Mouse (Mus musculus) spleen, adult 12 weeks (tissue): ENCODE measurements around the gene St6galnac5.
"Not testable (repeated sequence)": the region's sequence is repeated elsewhere in the genome, so short reads cannot be mapped to it uniquely, and the experiment has no call there.

Experiments
- DNase-seq: peaks from one replicate; pipeline ENCODE4 v3.0.0; 2022; ENCODE audit warnings: low spot score

The St6galnac5 gene

GRCm38 (mm10) chr3:152788301-152788953, 193.6 kb downstream of the St6galnac5 start:
- not testable (repeated sequence) for DNase-seq

- DNase-seq, result not testable (repeated sequence)
Observed at GRCm38 (mm10) chr3:152784353-152784752, 197.7 kb downstream of the St6galnac5 start.

GRCm38 (mm10) chr3:152783792-152784191, 198.3 kb downstream of the St6galnac5 start:
- DNase-seq, result peak; percentile 22

GRCm38 (mm10) chr3:152779819-152780218, 202.2 kb downstream of the St6galnac5 start:
- DNase-seq, result no peak

- no peak for DNase-seq
Observed at GRCm38 (mm10) chr3:152776872-152777540, 205.0 kb downstream of the St6galnac5 start.

- no peak for DNase-seq
Observed at GRCm38 (mm10) chr3:152776363-152776762, 205.7 kb downstream of the St6galnac5 start.

- DNase-seq, result no peak
Observed at GRCm38 (mm10) chr3:152770056-152770455, 212.0 kb downstream of the St6galnac5 start.

- no peak for DNase-seq
Observed at GRCm38 (mm10) chr3:152767485-152767884, 214.6 kb downstream of the St6galnac5 start.
